Mouse (Mus musculus) neural tube, embryonic 13.5 days (tissue): ENCODE results near the gene Atg101. TPM values are rescaled to one million over a fixed set of nuclear protein-coding genes. Genes with fewer than 3 reads are reported as not detected.

ENCODE experiments used
- ATAC-seq: fragments of 200-750 bp; cut with Nextera tagmentation; 2 replicates; pipeline ENCODE4 v1.8.0; 2017; ENCODE audit warnings: low read depth, mild to moderate bottlenecking, moderate TSS enrichment, moderate library complexity
- H3K27ac ChIP-seq: fragments of 300-500 bp; sonication (generic); replicated peaks from 2 replicates; pipeline ENCODE4 v1.5.1; 2015; ENCODE audit warnings: moderate library complexity, mild to moderate bottlenecking, inconsistent platforms
- H3K27me3 ChIP-seq: fragments of 300-500 bp; sonication (generic); 2 replicates; pipeline ENCODE4 v1.6.1; 2015; ENCODE audit warnings: mild to moderate bottlenecking, inconsistent platforms
- H3K36me3 ChIP-seq: fragments of 300-500 bp; sonication (generic); 2 replicates; pipeline ENCODE4 v1.6.1; 2015; ENCODE audit warnings: mild to moderate bottlenecking, inconsistent platforms
- H3K4me1 ChIP-seq: fragments of 300-500 bp; sonication (generic); replicated peaks from 2 replicates; pipeline ENCODE4 v1.6.1; 2015; ENCODE audit warnings: inconsistent platforms
- H3K4me2 ChIP-seq: fragments of 300-500 bp; sonication (generic); 2 replicates; pipeline ENCODE4 v1.6.1; 2015; ENCODE audit warnings: inconsistent platforms, mild to moderate bottlenecking, moderate library complexity
- H3K4me3 ChIP-seq: fragments of 300-500 bp; sonication (generic); 2 replicates; pipeline ENCODE4 v1.5.1; 2015; ENCODE audit warnings: mild to moderate bottlenecking, inconsistent platforms
- H3K9ac ChIP-seq: fragments of 300-500 bp; sonication (generic); 2 replicates; pipeline ENCODE4 v1.6.1; 2015; ENCODE audit warnings: moderate library complexity, mild to moderate bottlenecking, inconsistent platforms
- H3K9me3 ChIP-seq: fragments of 300-500 bp; sonication (generic); 2 replicates; pipeline ENCODE4 v1.6.1; 2016; ENCODE audit warnings: inconsistent platforms
- WGBS: fragments of 180-500 bp; shearing (Covaris S2); methylation state at CpG from one replicate; pipeline ENCODE4 v1.1.7; 2015; 5-methylcytosine and 5-hydroxymethylcytosine counted together
- polyA plus RNA-seq: library from polyadenylated mRNA; unstranded; fragments of >200 nt; fragmentation: Nextera tagmentation; extraction: Ambion mirVana; gene quantifications from 2 replicates; pipeline ENCODE4 v1.2.1, GENCODE M21; 2015

The Atg101 gene
- polyA plus RNA-seq, 1 experiment from 2014 or later: 84.7 TPM

DNA sequence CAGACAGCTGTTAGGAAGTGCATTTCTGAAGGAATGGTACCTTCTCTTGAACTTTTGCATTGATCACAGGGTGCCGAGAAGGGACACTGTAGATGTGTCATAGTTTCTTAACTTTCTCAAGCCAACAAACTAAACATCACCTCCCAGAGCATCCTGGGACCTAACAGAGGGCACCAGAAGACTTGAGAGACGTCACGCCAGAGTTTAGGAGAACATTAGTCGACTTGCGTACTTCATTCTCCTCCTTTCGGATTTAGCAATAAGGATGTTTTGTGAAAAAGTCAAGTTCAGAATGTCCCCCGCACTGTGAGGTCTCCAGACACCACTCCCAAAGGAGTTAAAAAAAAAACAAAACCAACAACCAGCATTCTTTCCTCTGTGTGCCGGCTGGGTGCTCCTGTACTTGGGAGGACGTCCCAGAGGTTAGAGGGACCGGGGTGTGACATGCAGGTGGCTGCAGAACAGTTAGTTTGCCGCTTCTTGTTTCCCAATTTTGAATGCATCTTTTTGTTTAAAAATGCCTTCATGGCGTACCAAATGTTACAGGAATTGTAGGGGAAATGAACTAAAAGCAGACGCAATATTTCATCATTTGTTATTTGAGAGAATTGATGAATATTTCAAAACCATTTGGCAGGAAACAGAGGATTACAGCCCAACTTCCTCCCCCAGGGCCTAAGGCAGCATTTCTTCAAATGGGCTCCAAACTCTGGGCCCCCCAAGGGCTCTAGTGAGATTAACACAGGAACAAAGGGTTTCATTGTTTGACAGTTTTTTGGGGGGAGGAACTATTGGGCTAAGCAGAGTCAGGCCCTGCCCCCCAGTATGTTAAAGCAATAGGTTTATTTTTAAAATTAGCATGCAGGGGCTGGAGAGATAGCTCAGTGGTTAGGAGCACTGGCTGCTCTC, 24.6 kb downstream of the Atg101 start:
- Histone ChIP-seq H3K36me3 (no peaks in the 10 kb centered on the region), H3K9ac (no peak overlapping the region), H3K4me1 (no peaks in the 10 kb centered on the region; the same call in 1 of the 2 replicates), H3K4me2 (no peak overlapping the region), H3K27ac (no peak overlapping the region), H3K27me3 (no peaks in the 10 kb centered on the region), H3K4me3 (no peak overlapping the region), H3K9me3 (no peaks in the 10 kb centered on the region)
- ATAC-seq: no peak
- WGBS: 65% methylated on average over 13 of the region's 13 CpGs

GRCm38 (mm10) chr15:101309493-101309892, 25.4 kb downstream of the Atg101 start:
- H3K27me3 ChIP-seq: no peaks in the 10 kb centered on the region
- no peaks in the 10 kb centered on the region; the same call in 1 of the 2 replicates for H3K4me1 ChIP-seq
- H3K4me2 ChIP-seq: no peak overlapping the region
- H3K9ac ChIP-seq: no peak overlapping the region
- no peak overlapping the region for H3K4me3 ChIP-seq
- WGBS: 47% methylated on average over 5 of the region's 5 CpGs
- no peak overlapping the region for H3K27ac ChIP-seq
- ATAC-seq: no peak
- H3K9me3 ChIP-seq: no peaks in the 10 kb centered on the region
- H3K36me3 ChIP-seq: no peaks in the 10 kb centered on the region

- H3K9ac ChIP-seq: no peak overlapping the region
- no peak overlapping the region for H3K27ac ChIP-seq
- no peaks in the 10 kb centered on the region for H3K36me3 ChIP-seq
- no peak for ATAC-seq
- 65% methylated on average over 14 of the region's 15 CpGs for WGBS
- H3K4me3 ChIP-seq: no peak overlapping the region
- H3K4me1 ChIP-seq: peaks cover 8% of the 10 kb centered on the region
- no peaks in the 10 kb centered on the region for H3K9me3 ChIP-seq
- no peak overlapping the region for H3K4me2 ChIP-seq
- H3K27me3 ChIP-seq: no peaks in the 10 kb centered on the region
Observed at GRCm38 (mm10) chr15:101311087-101311770, 27.2 kb downstream of the Atg101 start.

- peaks cover 13% of the 10 kb centered on the region for H3K4me1 ChIP-seq
- ATAC-seq: no peak
- H3K9me3 ChIP-seq: no peaks in the 10 kb centered on the region
- 81% methylated on average over 6 of the region's 6 CpGs for WGBS
- no peaks in the 10 kb centered on the region for H3K36me3 ChIP-seq
- no peak overlapping the region for H3K9ac ChIP-seq
- H3K27me3 ChIP-seq: peaks cover 2% of the 10 kb centered on the region; the same call in 1 of the 2 replicates
- H3K27ac ChIP-seq: no peak overlapping the region
- H3K4me3 ChIP-seq: no peak overlapping the region
- H3K4me2 ChIP-seq: no peak overlapping the region
Observed at GRCm38 (mm10) chr15:101312006-101312405, 27.9 kb downstream of the Atg101 start.

GRCm38 (mm10) chr15:101315378-101315777, 31.3 kb downstream of the Atg101 start:
- Histone ChIP-seq H3K4me3 (no peak overlapping the region), H3K9ac (no peak overlapping the region), H3K36me3 (no peaks in the 10 kb centered on the region), H3K27ac (no peak overlapping the region), H3K4me2 (peak overlapping the region; percentile 44; the same call in 1 of the 2 replicates), H3K4me1 (peaks cover 13% of the 10 kb centered on the region), H3K27me3 (peaks cover 3% of the 10 kb centered on the region; the same call in 1 of the 2 replicates), H3K9me3 (no peaks in the 10 kb centered on the region)
- WGBS: 77% methylated on average over 4 of the region's 4 CpGs
- peak; percentile 32 for ATAC-seq

DNA sequence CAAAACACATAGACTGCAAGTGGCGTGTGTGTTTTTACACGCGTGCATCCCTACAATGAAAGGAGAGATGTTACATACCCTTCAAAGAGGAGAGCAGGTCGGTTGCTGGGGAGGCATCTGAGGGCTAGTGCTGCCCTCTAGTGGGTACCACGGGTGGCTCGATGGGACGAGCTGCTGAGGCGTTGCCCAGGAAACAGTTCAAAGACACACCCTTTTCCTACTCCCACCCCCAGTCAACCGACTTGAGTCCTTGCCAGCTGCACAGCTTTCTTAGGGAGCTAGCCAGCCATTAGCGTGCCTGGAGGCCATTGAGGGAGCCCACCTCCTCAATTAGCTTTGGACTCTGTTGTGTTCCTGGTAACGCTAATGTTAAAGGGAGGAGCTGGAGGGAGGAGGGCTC, 31.8 kb downstream of the Atg101 start:
- Histone ChIP-seq H3K27ac (no peak overlapping the region), H3K4me3 (peak overlapping the region; percentile 18; the same call in 1 of the 2 replicates), H3K27me3 (peaks cover 3% of the 10 kb centered on the region; the same call in 1 of the 2 replicates), H3K9ac (peak overlapping the region; percentile 38; the same call in 1 of the 2 replicates), H3K9me3 (no peaks in the 10 kb centered on the region), H3K36me3 (no peaks in the 10 kb centered on the region), H3K4me1 (peaks cover 13% of the 10 kb centered on the region), H3K4me2 (peak overlapping the region; percentile 44)
- peak; percentile 81 for ATAC-seq
- 3% methylated on average over 11 of the region's 11 CpGs for WGBS

GRCm38 (mm10) chr15:101316279-101316912, 32.3 kb downstream of the Atg101 start:
- WGBS: 64% methylated on average over 13 of the region's 13 CpGs
- ATAC-seq: peak; percentile 58
- Histone ChIP-seq H3K9ac (0 out of 2 replicates have a peak overlapping the region, but pooled peaks have one; percentile 38), H3K27me3 (peaks cover 3% of the 10 kb centered on the region; the same call in 1 of the 2 replicates), H3K4me2 (peak overlapping the region; percentile 44), H3K27ac (no peak overlapping the region), H3K9me3 (no peaks in the 10 kb centered on the region), H3K4me1 (peaks cover 13% of the 10 kb centered on the region), H3K36me3 (no peaks in the 10 kb centered on the region), H3K4me3 (peak overlapping the region; percentile 18; the same call in 1 of the 2 replicates)

- 71% methylated on average over 18 of the region's 18 CpGs for WGBS
- Histone ChIP-seq H3K27ac (no peak overlapping the region), H3K4me3 (no peak overlapping the region), H3K36me3 (no peaks in the 10 kb centered on the region), H3K4me1 (peaks cover 13% of the 10 kb centered on the region), H3K9me3 (no peaks in the 10 kb centered on the region), H3K27me3 (peaks cover 3% of the 10 kb centered on the region; the same call in 1 of the 2 replicates), H3K9ac (no peak overlapping the region), H3K4me2 (no peak overlapping the region)
- no peak for ATAC-seq
Observed at GRCm38 (mm10) chr15:101316913-101317813, 33.1 kb downstream of the Atg101 start.

DNA sequence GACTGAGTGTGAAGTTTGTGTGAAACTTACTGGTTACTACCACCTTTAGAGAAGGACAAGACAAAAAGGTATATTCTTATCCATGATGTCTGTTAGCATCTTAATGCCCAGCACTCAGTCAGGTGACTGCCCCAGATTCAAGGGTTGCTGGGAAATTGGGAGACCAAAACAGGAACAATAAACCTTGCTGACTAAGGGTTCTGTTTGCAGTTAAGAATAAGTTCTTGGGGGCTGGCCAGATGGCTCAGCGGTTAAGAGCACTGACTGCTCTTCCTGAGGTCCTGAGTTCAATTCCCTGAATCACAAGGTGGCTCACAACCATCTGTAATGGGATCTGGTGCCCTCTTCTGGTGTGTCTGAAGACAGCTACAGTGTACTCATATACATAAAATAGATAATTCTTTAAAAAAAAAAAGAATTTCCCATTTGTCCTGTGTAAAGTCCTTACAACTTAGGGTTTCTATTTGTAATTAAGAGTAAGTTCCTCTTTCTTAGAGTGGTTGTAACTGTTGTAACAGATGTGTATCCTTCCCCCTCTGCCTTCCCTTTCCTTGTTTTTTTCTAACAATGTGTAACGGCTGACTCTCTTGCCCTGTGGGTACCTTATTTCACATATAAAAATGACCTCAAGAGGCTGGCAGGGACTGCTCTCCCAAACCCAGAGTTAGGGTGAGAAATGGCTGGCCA, 33.9 kb downstream of the Atg101 start:
- Histone ChIP-seq H3K9me3 (no peaks in the 10 kb centered on the region), H3K4me1 (peaks cover 13% of the 10 kb centered on the region), H3K27me3 (peaks cover 3% of the 10 kb centered on the region; the same call in 1 of the 2 replicates), H3K4me2 (no peak overlapping the region), H3K9ac (no peak overlapping the region), H3K27ac (no peak overlapping the region), H3K4me3 (no peak overlapping the region), H3K36me3 (no peaks in the 10 kb centered on the region)
- ATAC-seq: no peak
- WGBS: 86% methylated on average over 2 of the region's 2 CpGs

- peaks cover 3% of the 10 kb centered on the region; the same call in 1 of the 2 replicates for H3K27me3 ChIP-seq
- no peak overlapping the region for H3K4me2 ChIP-seq
- no peak overlapping the region for H3K27ac ChIP-seq
- no peak overlapping the region for H3K4me3 ChIP-seq
- no peak overlapping the region for H3K9ac ChIP-seq
- peaks cover 13% of the 10 kb centered on the region for H3K4me1 ChIP-seq
- no peaks in the 10 kb centered on the region for H3K36me3 ChIP-seq
- 60% methylated on average over 14 of the region's 14 CpGs for WGBS
- ATAC-seq: no peak
- no peaks in the 10 kb centered on the region for H3K9me3 ChIP-seq
Observed at GRCm38 (mm10) chr15:101318889-101319765, 35.1 kb downstream of the Atg101 start.
